28 mouse cellular contexts compared by ENCODE assay signal in the genomic region with DNA sequence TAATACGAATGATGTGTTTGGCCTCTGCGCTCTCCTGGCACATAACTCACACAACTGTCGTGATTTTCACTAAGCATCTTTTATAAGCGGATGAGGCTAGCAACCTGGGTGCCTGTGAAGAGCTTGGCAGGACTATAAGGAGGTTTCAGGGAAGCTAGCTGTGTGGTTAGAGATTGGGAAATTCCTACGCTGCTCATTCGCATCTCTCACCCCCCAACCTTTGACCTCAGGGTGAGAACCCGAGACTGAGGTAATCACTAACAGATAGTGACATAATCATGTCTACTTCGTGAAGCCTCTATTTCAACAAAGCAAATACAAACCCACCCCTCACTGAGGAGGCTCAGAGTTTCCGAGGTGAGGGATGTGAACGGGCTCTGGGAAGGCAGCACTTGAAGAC. TPM values are rescaled to one million over a fixed set of nuclear protein-coding genes. Genes with fewer than 3 reads are reported as not detected.
DNase-seq lines count a peak whose midpoint lies in the region; ATAC-seq and TF ChIP-seq lines count a peak whose summit lies in the region.
"Had no signal": no experiment of that assay in that cellular context is flagged by ENCODE, and none has a peak within 500 bp of the region (broad histone marks: within the 10 kb centered on the region; RNA-seq: fewer than 3 reads in every experiment).

No protein-coding gene starts in this region.

- peaks cover 15% of the 10 kb centered on the region; the same call in 1 of the 2 replicates for H3K27me3 ChIP-seq in liver, postnatal 0 days (ENCODE audit: insufficient read depth, low read length)
- H3K27me3 ChIP-seq: CH12.LX had no signal

- H3K27ac ChIP-seq in liver, postnatal 0 days (ENCODE audit: low read depth): no peak overlapping the region
- H3K27ac ChIP-seq: embryonic facial prominence, embryonic 13.5 days; embryonic facial prominence, embryonic 15.5 days; forebrain, embryonic 10.5 days; forebrain, embryonic 12.5 days had no signal

- H3K36me3 ChIP-seq in liver, postnatal 0 days (replicated peaks; ENCODE audit: insufficient read depth, low read length): no peaks in the 10 kb centered on the region
- H3K36me3 ChIP-seq: embryonic facial prominence, embryonic 13.5 days; embryonic facial prominence, embryonic 15.5 days; forebrain, embryonic 10.5 days; forebrain, embryonic 12.5 days; G1E had no signal

- no peak overlapping the region for H3K4me2 ChIP-seq in liver, postnatal 0 days (ENCODE audit: low read depth, low read length)
- H3K4me2 ChIP-seq: embryonic facial prominence, embryonic 13.5 days; embryonic facial prominence, embryonic 15.5 days; forebrain, embryonic 12.5 days had no signal

- 48% methylated on average over 10 of the region's 10 CpGs for WGBS in liver, postnatal 0 days (ENCODE audit: insufficient replicate concordance)

- no peak for TF ChIP-seq CTCF in liver, postnatal 0 days (IDR thresholded peaks at IDR 0.05; ENCODE audit: low read depth)

- no peak for TF ChIP-seq EP300 in liver, postnatal 0 days (IDR thresholded peaks at IDR 0.05; ENCODE audit: low read depth)

- intact Hi-C loops in left cerebral cortex, postnatal 4 days (cut with DNase I): no loop called here
- intact Hi-C loops in heart, postnatal 36 days (cut with DNase I): no loop called here

- H3K4me1 ChIP-seq in liver, postnatal 0 days (ENCODE audit: insufficient read depth): no peaks in the 10 kb centered on the region
- H3K4me1 ChIP-seq: embryonic facial prominence, embryonic 13.5 days; embryonic facial prominence, embryonic 15.5 days; forebrain, embryonic 10.5 days; forebrain, embryonic 12.5 days had no signal

- no peaks in the 10 kb centered on the region for H3K9me3 ChIP-seq in liver, postnatal 0 days (ENCODE audit: low read length)
- H3K9me3 ChIP-seq: embryonic facial prominence, embryonic 13.5 days; embryonic facial prominence, embryonic 15.5 days; forebrain, embryonic 10.5 days; forebrain, embryonic 12.5 days; G1E had no signal

- DNase-seq in liver, postnatal 0 days: no peak
- DNase-seq in liver (no peak), NIH3T3 (ENCODE audit: low read depth) (peak; percentile 26)
- DNase-seq in left cerebral cortex, postnatal 4 days: no peak
- DNase-seq in heart, postnatal 36 days: no peak
- DNase-seq: adrenal gland, adult 2 months; adrenal gland, postnatal 10 days; adrenal gland, postnatal 25 days; B cell, adult 2 months; cerebellum, adult 11 months; cerebellum, adult 18-20 months; cerebellum, adult 8-10 months; cerebellum, adult 9-11 months; cerebellum, postnatal 14 days; cerebellum, postnatal 36 days; embryo, embryonic 11 days had no signal

- H3K4me3 ChIP-seq in liver, postnatal 0 days (ENCODE audit: low read depth, low read length): no peak overlapping the region
- H3K4me3 ChIP-seq: embryonic facial prominence, embryonic 13.5 days; embryonic facial prominence, embryonic 15.5 days; erythroblast, embryonic 14.5 days; forebrain, embryonic 10.5 days; forebrain, embryonic 12.5 days had no signal

- ATAC-seq in liver, postnatal 0 days: peak; percentile 33; the same call in 1 of the 2 replicates
- ATAC-seq: CD4-positive, CD25-positive, alpha-beta regulatory T cell, adult 4 months; forebrain, embryonic 14.5 days; forebrain, embryonic 16.5 days had no signal

- no peak overlapping the region for H3K9ac ChIP-seq in liver, postnatal 0 days (replicated peaks)
- H3K9ac ChIP-seq: embryonic facial prominence, embryonic 13.5 days; embryonic facial prominence, embryonic 15.5 days; forebrain, embryonic 12.5 days had no signal

RNA-seq across cellular contexts. Expression of gene Unc45b, which starts 10.4 kb away (rescaled TPM):
- 1.6 TPM in 2 replicates for polyA plus RNA-seq in liver, postnatal 0 days (2015; fragmentation: Nextera tagmentation; extraction: Ambion mirVana)
- 1 to 10 TPM; 4.2 to 4.8 TPM for total RNA-seq in left cerebral cortex, postnatal 4 days (2021)
- 100 to 1,000 TPM; 182 to 201 TPM for total RNA-seq in heart, postnatal 36 days (2021)
- total RNA-seq: common myeloid progenitor, adult 5-6 weeks had no signal
- polyA plus RNA-seq: erythroblast, embryonic 14.5 days had no signal

RNA-seq across cellular contexts. Expression of gene Nle1, which starts 12.6 kb away (rescaled TPM):
- polyA plus RNA-seq in liver, postnatal 0 days (2015; fragmentation: Nextera tagmentation; extraction: Ambion mirVana): 9.1 and 9.2 TPM in 2 replicates
- 10 to 100 TPM; 50.0 to 51.3 TPM for total RNA-seq in left cerebral cortex, postnatal 4 days (2021)
- total RNA-seq in heart, postnatal 36 days (2021): 10 to 100 TPM; 11.3 to 13.3 TPM

RNA-seq across cellular contexts. Expression of gene Fndc8, which starts 28.8 kb away (rescaled TPM):
- polyA plus RNA-seq in liver, postnatal 0 days (2015; fragmentation: Nextera tagmentation; extraction: Ambion mirVana): 0.28 and 0.30 TPM in 2 replicates
- total RNA-seq in left cerebral cortex, postnatal 4 days (2021): not detected
- not detected for total RNA-seq in heart, postnatal 36 days (2021)
- total RNA-seq: common myeloid progenitor, adult 5-6 weeks had no signal
- polyA plus RNA-seq: brain, embryonic 14.5 days; G1E had no signal

RNA-seq across cellular contexts. Expression of gene Rad51d, which starts 30.4 kb away (rescaled TPM):
- 3.4 and 4.4 TPM in 2 replicates for polyA plus RNA-seq in liver, postnatal 0 days (2015; fragmentation: Nextera tagmentation; extraction: Ambion mirVana)
- total RNA-seq in left cerebral cortex, postnatal 4 days (2021): 10 to 100 TPM; 12.1 to 12.5 TPM
- total RNA-seq in heart, postnatal 36 days (2021): 10 to 100 TPM in 1 of 2 experiments, 1 to 10 TPM in 1; 9.0 to 10.6 TPM

RNA-seq across cellular contexts. Expression of gene Slfn5, which starts 30.4 kb away (rescaled TPM):
- polyA plus RNA-seq in liver, postnatal 0 days (2015; fragmentation: Nextera tagmentation; extraction: Ambion mirVana): 4.5 and 5.1 TPM in 2 replicates
- total RNA-seq in left cerebral cortex, postnatal 4 days (2021): 1 to 10 TPM; 2.6 to 4.2 TPM
- 10 to 100 TPM; 62.8 to 83.5 TPM for total RNA-seq in heart, postnatal 36 days (2021)

Comparison
In these comparisons a context has a peak if more than half of its experiments do, and no peak if none do; other contexts are left out.
1. RNA of gene Unc45b, which starts 10.4 kb away (total RNA-seq): 182 to 201 TPM in heart, postnatal 36 days; 4.2 to 4.8 TPM in left cerebral cortex, postnatal 4 days; every median in the first group is over 10 times any median in the second.